In the genomic region with DNA sequence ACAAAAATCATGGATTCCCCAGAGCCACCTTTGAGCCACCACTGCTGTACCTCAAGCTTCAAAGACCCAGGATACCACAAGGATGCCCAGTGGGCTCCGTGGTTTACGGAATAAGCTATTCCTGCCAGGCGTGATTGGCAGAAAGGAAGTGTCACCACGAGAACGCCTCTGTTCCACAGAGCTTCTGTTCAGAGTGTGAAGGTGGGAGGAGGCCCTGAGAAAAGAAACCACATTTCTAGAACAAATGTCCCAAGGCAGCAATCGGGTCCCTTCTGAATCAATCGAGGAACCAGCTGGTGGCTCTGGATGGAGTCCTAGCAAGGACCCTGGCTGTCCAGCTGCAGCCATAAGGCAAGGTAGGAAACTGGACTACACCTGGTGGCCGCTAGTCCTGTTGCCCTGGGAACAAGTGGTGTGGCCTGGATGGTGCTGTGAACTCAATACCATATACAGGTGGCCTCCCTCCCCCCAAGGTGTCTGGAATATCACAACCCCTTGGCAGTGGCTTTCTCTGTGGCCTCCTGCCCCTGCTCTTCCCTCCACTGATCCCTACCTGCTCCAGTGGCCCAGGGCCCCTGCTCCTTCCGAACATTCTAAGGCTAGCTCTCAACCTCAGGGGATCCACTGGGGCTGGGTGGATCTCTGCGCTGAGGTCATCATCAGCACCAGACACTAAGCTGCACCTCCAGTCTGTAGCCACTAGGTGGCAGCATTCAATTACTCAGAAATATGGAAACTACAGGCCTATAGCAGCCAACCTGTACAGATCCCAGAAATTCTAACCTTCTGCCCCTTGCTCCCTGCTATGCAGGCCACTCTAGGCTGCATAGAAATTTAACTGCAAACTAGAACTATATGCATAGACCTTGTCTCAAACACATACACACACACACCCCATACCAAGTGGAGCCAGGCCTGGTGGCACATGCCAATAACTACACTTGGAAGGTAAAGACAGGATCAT, we compare ENCODE assay signal across 8 mouse cellular contexts.
DNase-seq lines count a peak whose midpoint lies in the region; ATAC-seq and TF ChIP-seq lines count a peak whose summit lies in the region.

No protein-coding gene starts in this region.

- H3K4me3 ChIP-seq in bone marrow, adult 2 months (replicated peaks; ENCODE audit: control insufficient read depth, low read depth, low read length): no peak overlapping the region
- no peak overlapping the region for H3K4me3 ChIP-seq in embryonic facial prominence, embryonic 14.5 days (ENCODE audit: low read depth, low read length)
- H3K4me3 ChIP-seq in heart, embryonic 12.5 days: no peak overlapping the region
- H3K4me3 ChIP-seq in kidney, embryonic 15.5 days (replicated peaks): no peak overlapping the region
- no peak overlapping the region for H3K4me3 ChIP-seq in stomach, postnatal 0 days (ENCODE audit: low read depth, low read length)

- H3K9me3 ChIP-seq in embryonic facial prominence, embryonic 14.5 days (ENCODE audit: control insufficient read depth, low read length): no peaks in the 10 kb centered on the region
- no peaks in the 10 kb centered on the region for H3K9me3 ChIP-seq in heart, embryonic 12.5 days (replicated peaks)
- H3K9me3 ChIP-seq in kidney, embryonic 15.5 days (replicated peaks): no peaks in the 10 kb centered on the region
- H3K9me3 ChIP-seq in stomach, postnatal 0 days (ENCODE audit: control insufficient read depth, low read length): no peaks in the 10 kb centered on the region

- DNase-seq in embryonic facial prominence, embryonic 14.5 days (ENCODE audit: low spot score): peak; percentile 78
- DNase-seq in liver: peak; percentile 63
- peak; percentile 57 for DNase-seq in stomach, postnatal 0 days (ENCODE audit: low spot score)

- no peak for TF ChIP-seq POLR2A in bone marrow, adult 2 months (IDR thresholded peaks at IDR 0.05; ENCODE audit: borderline replicate concordance, control insufficient read depth, low read depth, low read length)

- peaks cover 84% of the 10 kb centered on the region for H3K36me3 ChIP-seq in embryonic facial prominence, embryonic 14.5 days (ENCODE audit: control insufficient read depth, insufficient read depth, low read length)
- H3K36me3 ChIP-seq in heart, embryonic 12.5 days: peaks cover 83% of the 10 kb centered on the region
- H3K36me3 ChIP-seq in kidney, embryonic 15.5 days: peaks cover 97% of the 10 kb centered on the region
- H3K36me3 ChIP-seq in stomach, postnatal 0 days (ENCODE audit: control insufficient read depth, insufficient read depth, low read length): peaks cover 28% of the 10 kb centered on the region

- no peak overlapping the region for H3K27ac ChIP-seq in bone marrow, adult 2 months (ENCODE audit: control insufficient read depth, insufficient read depth, low read depth, low read length, poor library complexity)
- no peak overlapping the region; the same call in 1 of the 2 replicates for H3K27ac ChIP-seq in embryonic facial prominence, embryonic 14.5 days (replicated peaks; ENCODE audit: low read depth, low read length)
- H3K27ac ChIP-seq in heart, embryonic 12.5 days (ENCODE audit: poor library complexity, severe bottlenecking): no peak overlapping the region; the same call in 1 of the 2 replicates
- no peak overlapping the region for H3K27ac ChIP-seq in kidney, embryonic 15.5 days
- H3K27ac ChIP-seq in stomach, postnatal 0 days (replicated peaks): peak overlapping the region; percentile 86

- H3K27me3 ChIP-seq in embryonic facial prominence, embryonic 14.5 days (replicated peaks; ENCODE audit: control insufficient read depth, insufficient read depth, low read length): no peaks in the 10 kb centered on the region
- H3K27me3 ChIP-seq in heart, embryonic 12.5 days (replicated peaks): no peaks in the 10 kb centered on the region
- H3K27me3 ChIP-seq in kidney, embryonic 15.5 days: no peaks in the 10 kb centered on the region
- H3K27me3 ChIP-seq in stomach, postnatal 0 days (ENCODE audit: control insufficient read depth, insufficient read depth, low read length): no peaks in the 10 kb centered on the region

- H3K4me2 ChIP-seq in embryonic facial prominence, embryonic 14.5 days (ENCODE audit: low read depth, low read length): no peak overlapping the region
- H3K4me2 ChIP-seq in heart, embryonic 12.5 days: no peak overlapping the region
- no peak overlapping the region for H3K4me2 ChIP-seq in kidney, embryonic 15.5 days
- H3K4me2 ChIP-seq in stomach, postnatal 0 days (replicated peaks; ENCODE audit: low read depth): no peak overlapping the region

- whole genome bisulfite sequencing in bone marrow, adult 2 months: 50% methylated on average over 10 of the region's 10 CpGs
- 77% methylated on average over 10 of the region's 10 CpGs for whole genome bisulfite sequencing in embryonic facial prominence, embryonic 14.5 days
- WGBS in heart, embryonic 12.5 days: 76% methylated on average over 10 of the region's 10 CpGs
- WGBS in kidney, embryonic 15.5 days: 83% methylated on average over 10 of the region's 10 CpGs
- WGBS in stomach, postnatal 0 days: 77% methylated on average over 10 of the region's 10 CpGs

- no peaks in the 10 kb centered on the region for H3K4me1 ChIP-seq in bone marrow, adult 2 months (ENCODE audit: control insufficient read depth, insufficient read depth, low read length)
- no peaks in the 10 kb centered on the region for H3K4me1 ChIP-seq in embryonic facial prominence, embryonic 14.5 days (ENCODE audit: control insufficient read depth, insufficient read depth, low read length)
- peaks cover 51% of the 10 kb centered on the region for H3K4me1 ChIP-seq in heart, embryonic 12.5 days (replicated peaks)
- peaks cover 9% of the 10 kb centered on the region; the same call in 1 of the 2 replicates for H3K4me1 ChIP-seq in kidney, embryonic 15.5 days
- no peaks in the 10 kb centered on the region for H3K4me1 ChIP-seq in stomach, postnatal 0 days (replicated peaks; ENCODE audit: control insufficient read depth, insufficient read depth)

- no peak for TF ChIP-seq EP300 in stomach, postnatal 0 days (optimal IDR thresholded peaks at IDR 0.05)

- H3K9ac ChIP-seq in embryonic facial prominence, embryonic 14.5 days (ENCODE audit: low read depth, low read length): no peak overlapping the region
- no peak overlapping the region for H3K9ac ChIP-seq in heart, embryonic 12.5 days
- H3K9ac ChIP-seq in kidney, embryonic 15.5 days: no peak overlapping the region
- H3K9ac ChIP-seq in stomach, postnatal 0 days (ENCODE audit: low read length): no peak overlapping the region

- peak; percentile 75 for TF ChIP-seq CTCF in bone marrow, adult 2 months (IDR thresholded peaks at IDR 0.05; ENCODE audit: control insufficient read depth, insufficient read depth, low read length)
- TF ChIP-seq CTCF in stomach, postnatal 0 days (IDR thresholded peaks at IDR 0.05; ENCODE audit: low read depth): peak; percentile 94

- ATAC-seq in CD4-positive, CD25-positive, alpha-beta regulatory T cell, adult 4 months: peak; percentile 76
- peak; percentile 63 for ATAC-seq in embryonic facial prominence, embryonic 14.5 days (ENCODE audit: low read depth)
- ATAC-seq in heart, embryonic 12.5 days (ENCODE audit: insufficient number of reproducible peaks, low FRiP score): peak; percentile 58; the same call in 1 of the 2 replicates
- peak; percentile 69; the same call in 1 of the 2 replicates for ATAC-seq in kidney, embryonic 15.5 days (replicated peaks; ENCODE audit: low FRiP score)
- peak; percentile 74 for ATAC-seq in monocyte, adult 5-6 weeks (replicated peaks; ENCODE audit: insufficient number of reproducible peaks, low FRiP score, low TSS enrichment, poor library complexity, severe bottlenecking)
- ATAC-seq in stomach, postnatal 0 days (ENCODE audit: low FRiP score, low TSS enrichment): peak; percentile 52
